Mouse (Mus musculus): ENCODE results near the gene Arl8b. TPM values are rescaled to one million over a fixed set of nuclear protein-coding genes. Genes with fewer than 3 reads are reported as not detected.

Gene Arl8b
- total RNA-seq, 2 experiments from 2014 or later = 92.3 to 95.7 TPM

DNA sequence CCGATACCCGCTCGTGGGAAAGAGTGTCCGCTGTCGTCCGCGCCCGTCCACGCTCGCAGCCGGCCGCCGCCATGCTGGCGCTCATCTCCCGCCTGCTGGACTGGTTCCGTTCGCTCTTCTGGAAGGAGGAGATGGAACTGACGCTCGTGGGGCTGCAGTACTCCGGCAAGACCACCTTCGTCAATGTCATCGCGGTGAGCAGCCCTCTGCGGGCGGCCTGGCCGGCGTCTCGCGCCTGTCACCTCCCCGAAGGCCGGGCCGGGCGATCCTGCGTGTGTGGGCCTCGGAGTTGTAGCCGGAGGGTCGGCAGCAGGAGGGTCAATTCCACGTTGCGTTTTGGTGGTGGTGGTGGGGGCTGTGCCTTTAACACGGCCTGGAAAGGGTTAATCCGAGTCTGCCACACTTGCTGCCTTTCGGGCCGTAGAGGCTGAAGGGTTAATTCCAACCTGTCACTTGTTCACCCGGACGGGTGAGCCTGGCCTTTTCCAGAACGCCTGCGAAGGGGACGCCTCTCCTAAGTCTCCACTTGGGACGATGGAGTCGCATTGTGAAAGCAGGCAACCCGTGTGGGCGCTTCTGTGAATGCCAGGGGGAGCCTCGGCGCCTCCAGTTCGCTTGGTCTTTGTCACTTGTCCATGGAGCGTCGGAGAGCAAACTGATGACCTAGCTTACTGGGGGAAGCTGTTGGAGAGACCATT is 434 bp downstream of the Arl8b start:
- intact Hi-C loops (cut with DNase I) = loop anchor here (1.0 to 10.0 kb wide), 2 partner anchors 45 to 1979 kb away; partner anchors contain the start of genes Crbn and Edem1
- peak; percentile 30 to 31 for DNase-seq

DNA sequence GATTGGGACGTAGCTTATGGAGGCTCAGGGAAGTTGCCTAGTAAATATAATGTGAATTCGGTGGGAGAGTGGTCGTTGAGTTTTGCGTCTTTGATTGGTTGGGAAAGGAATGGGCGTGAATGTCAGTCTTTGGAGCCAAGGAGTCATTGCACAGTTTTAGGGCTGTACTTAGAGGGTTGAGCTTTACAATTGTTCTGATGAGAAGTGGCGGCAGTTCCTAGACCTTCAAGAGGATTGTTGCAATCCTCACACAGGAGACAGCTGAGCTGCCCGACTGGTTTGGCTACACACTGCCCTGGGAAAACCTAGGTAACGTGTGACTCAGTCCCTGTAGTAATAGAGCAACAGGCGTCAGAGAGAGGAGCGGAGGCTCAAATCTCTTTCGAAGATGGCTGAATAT is 1.2 kb downstream of the Arl8b start:
- no peak for DNase-seq
- intact Hi-C loops (cut with DNase I) = loop anchor here (10.0 kb wide), 1 partner anchor 1979 kb away; the partner anchor contains the start of gene Crbn

- intact Hi-C loops (cut with DNase I) = loop anchor here (10.0 kb wide), 1 partner anchor 1980 kb away; the partner anchor contains the start of gene Crbn
Observed at GRCm38 (mm10) chr6:108784796-108785195, 1.9 kb downstream of the Arl8b start.

GRCm38 (mm10) chr6:108785551-108785950 is 2.7 kb downstream of the Arl8b start:
- intact Hi-C loops (cut with DNase I) = loop anchor here (10.0 kb wide), 1 partner anchor 1981 kb away; the partner anchor contains the start of gene Crbn

More at GRCm38 (mm10) chr6:108784796-108785195, 1.9 kb downstream of the Arl8b start:
- no peak for DNase-seq

GRCm38 (mm10) chr6:108791498-108791897 is 8.6 kb downstream of the Arl8b start:
- no peak for DNase-seq
- intact Hi-C loops (cut with DNase I) = no loop called here

More at GRCm38 (mm10) chr6:108785551-108785950, 2.7 kb downstream of the Arl8b start:
- DNase-seq = no peak

- intact Hi-C loops (cut with DNase I) = no loop called here
- no peak for DNase-seq
Observed at GRCm38 (mm10) chr6:108795912-108796311, 13.0 kb downstream of the Arl8b start.

- DNase-seq = peak; percentile 29 to 33
- intact Hi-C loops (cut with DNase I) = no loop called here
Observed at GRCm38 (mm10) chr6:108796706-108797105, 13.8 kb downstream of the Arl8b start.

DNA sequence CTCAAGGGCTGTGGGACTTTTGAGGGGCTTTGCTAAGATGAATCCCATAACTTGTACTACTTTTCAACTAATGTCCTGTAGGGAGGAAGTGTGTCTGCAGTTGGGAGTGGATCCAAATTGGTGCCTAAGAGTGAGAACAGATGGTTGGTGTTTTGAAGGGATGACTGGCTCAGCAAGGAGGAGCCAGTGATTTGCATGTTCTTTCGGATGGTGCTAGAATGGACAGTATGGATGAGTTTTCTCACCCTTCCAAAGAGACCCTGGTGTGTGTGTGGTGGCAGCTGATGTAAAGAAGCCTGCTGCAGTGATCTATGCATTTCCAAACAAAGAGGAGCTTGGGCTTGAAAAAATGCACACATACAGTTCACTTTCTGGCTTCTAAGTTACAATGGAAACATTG is 22.3 kb downstream of the Arl8b start:
- DNase-seq = no peak
- intact Hi-C loops (cut with DNase I) = no loop called here

- DNase-seq = no peak
- intact Hi-C loops (cut with DNase I) = no loop called here
Observed at GRCm38 (mm10) chr6:108805871-108806270, 23.0 kb downstream of the Arl8b start.

DNA sequence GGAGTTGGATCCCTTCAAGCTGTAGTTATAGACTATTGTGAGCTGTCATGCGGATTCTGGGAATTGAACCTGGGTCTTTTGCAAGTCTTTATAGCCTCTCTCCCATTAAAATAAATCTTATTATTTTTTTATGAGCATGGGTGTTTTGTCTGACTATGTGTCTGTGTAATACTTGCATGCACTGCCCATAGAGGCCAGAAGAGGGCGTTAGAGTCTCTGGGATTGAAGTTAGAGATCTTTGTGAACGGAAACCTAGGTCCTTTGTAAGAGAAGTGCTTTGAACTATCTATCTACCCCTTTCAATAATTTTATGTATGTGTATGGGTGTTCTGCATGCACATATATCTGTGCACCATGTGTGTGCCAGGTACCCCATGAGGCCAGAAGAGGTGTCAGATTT is 24.5 kb downstream of the Arl8b start:
- no peak for DNase-seq
- intact Hi-C loops (cut with DNase I) = no loop called here

GRCm38 (mm10) chr6:108808786-108809185 is 25.9 kb downstream of the Arl8b start:
- intact Hi-C loops (cut with DNase I) = no loop called here
- DNase-seq = no peak

- intact Hi-C loops (cut with DNase I) = no loop called here
- no peak for DNase-seq
Observed at GRCm38 (mm10) chr6:108810237-108810636, 27.3 kb downstream of the Arl8b start.

GRCm38 (mm10) chr6:108812134-108812533 is 29.2 kb downstream of the Arl8b start:
- DNase-seq = no peak
- intact Hi-C loops (cut with DNase I) = no loop called here

DNA sequence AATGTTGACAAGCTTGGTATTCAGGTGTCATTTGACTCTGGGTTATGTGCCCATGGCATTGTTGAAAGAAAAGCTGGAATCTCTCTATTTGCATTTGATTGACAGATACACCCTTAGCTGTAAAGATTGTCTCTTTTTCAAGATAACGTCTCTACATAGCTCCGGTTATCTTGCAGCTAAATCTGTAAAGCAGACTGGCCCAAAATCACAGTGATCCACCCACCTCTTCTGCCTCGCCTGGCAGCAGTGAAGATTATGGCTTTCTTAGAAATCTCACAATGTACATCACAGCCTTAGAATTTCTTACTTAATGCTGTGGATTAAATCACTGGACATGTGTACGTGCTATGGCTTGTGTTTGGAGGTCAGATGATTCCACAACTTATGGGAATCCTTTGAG is 34.6 kb downstream of the Arl8b start:
- intact Hi-C loops (cut with DNase I) = no loop called here

DNA sequence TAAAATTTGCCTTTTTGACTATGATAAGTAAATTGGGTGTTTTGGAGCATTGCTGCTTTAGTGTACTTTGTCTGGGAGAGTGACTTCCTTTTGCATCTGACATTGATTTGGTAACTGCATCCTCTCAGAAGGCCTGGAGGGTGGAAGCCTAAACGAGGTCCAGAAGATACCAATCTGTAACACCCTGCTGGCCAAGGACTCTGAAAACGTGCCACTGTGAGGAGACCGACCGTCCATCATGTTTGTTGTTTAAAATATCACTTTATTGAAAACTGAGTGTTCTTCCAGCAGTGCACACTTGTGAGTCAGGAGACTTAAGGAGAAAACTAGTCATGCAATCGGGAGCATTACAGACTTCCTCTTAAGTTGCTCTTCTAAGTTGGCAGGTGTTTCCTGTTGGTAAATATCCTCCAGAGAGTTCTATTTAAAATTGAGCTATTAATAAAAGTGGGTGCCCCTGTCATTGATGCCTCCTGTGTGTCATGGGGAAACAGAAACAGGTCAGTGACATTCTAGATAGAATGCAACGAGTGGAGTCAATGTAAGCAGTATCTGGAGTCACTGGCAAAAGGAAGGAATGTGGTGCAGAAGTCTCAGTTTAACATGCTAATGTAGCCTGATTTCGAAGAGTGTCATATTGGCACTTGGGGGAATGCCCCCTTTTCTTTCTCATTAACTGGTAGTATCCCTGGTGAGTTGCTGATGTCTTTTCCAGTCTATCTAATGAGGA is 42.1 kb downstream of the Arl8b start:
- intact Hi-C loops (cut with DNase I) = no loop called here
- peak in 1 of 2 experiments; percentile 8 for DNase-seq

More for the DNA sequence above, 34.6 kb downstream of the Arl8b start:
- no peak for DNase-seq

DNA sequence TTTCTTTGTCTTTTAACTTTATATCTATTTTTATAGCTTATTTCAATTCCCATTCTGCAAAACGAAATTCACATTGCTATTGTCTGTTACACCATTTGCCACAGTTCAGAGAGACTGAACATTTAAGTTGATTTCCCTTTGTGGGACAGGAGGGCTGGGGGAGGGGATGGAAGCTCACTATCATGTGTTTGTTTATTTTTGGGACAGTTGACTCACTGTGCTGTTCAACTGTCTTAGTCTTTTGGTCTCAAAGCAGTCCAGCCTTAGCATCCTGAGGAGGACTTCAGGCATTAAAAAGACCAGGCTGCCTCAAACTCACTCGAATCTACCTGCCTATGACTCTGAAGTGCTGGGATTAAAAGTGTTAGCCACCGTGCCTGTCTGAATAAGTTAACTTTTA is 43.2 kb downstream of the Arl8b start:
- no peak for DNase-seq
- intact Hi-C loops (cut with DNase I) = no loop called here

DNA sequence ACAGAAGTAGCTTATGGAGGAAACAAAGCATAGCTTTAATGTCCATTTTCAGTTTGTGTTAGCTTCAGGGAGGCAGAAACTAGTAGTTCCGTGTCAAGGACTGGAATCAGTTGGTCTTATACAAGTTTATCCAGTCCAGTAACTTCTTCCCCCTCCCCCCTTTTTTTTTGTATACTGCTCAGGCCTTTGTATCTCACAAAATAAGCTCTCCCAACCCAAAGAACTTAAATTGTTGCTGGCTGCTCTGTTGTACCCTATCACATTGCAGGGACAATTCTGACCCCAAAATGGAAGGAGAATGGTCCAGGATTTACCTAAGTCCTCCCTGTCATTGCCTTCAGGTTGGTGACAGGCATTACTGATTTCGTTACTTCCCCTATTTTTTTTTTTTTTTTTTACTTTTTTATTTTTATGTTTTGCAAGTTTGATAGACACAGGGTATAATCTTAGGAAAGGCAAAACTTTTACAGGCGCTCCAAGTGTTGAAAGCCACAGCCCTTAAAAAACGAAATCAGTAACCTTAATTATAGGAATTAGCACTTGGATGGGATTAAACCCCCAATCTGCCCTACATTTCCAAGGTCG is 44.5 kb downstream of the Arl8b start:
- intact Hi-C loops (cut with DNase I) = no loop called here
- DNase-seq = no peak

- DNase-seq = peak; percentile 98 to 99
- intact Hi-C loops (cut with DNase I) = loop anchor here (1.0 kb wide), 1 partner anchor 45 kb away; the partner anchor contains the start of gene Arl8b
Observed at GRCm38 (mm10) chr6:108828234-108828868, 45.5 kb downstream of the Arl8b start, which contains the start of gene Edem1. Gene Edem1, plus strand, starts transcription at chr6:108828641.

DNA sequence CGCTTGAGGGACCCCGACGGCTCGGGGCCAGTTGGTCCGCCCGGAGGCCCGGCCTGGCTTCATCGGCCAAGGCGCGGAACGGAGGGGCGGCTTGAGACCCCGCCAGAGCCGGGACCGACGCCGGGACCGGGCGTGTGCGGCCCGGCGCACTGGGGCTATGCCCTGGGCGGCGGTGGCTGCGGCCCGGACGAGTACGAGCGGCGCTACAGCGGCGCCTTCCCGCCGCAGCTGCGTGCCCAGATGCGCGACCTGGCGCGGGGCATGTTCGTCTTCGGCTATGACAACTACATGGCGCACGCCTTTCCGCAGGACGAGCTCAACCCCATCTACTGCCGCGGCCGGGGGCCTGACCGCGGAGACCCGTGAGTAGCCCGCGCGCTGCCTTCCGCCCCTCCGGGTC is 46.0 kb downstream of the Arl8b start:
- peak in 1 of 2 experiments; percentile 47 for DNase-seq
- intact Hi-C loops (cut with DNase I) = loop anchor here (1.0 kb wide), 1 partner anchor 46 kb away; the partner anchor contains the start of gene Arl8b

All from heart, postnatal 36 days (tissue).